Mouse (Mus musculus) neutrophil, adult 5-6 weeks (primary cell): Measurements from ENCODE around the gene Ccdc83. TPM values are rescaled to one million over a fixed set of nuclear protein-coding genes. Genes with fewer than 3 reads are reported as not detected.
"Not testable (repeated sequence)": the region's sequence is repeated elsewhere in the genome, so short reads cannot be mapped to it uniquely, and the experiment has no call there.

Experiments used
- ATAC-seq: fragments of 151-379, 151-347 bp; 2 replicates; pipeline ENCODE4 v1.8.0; 2017; ENCODE audit warnings: mild to moderate bottlenecking, moderate TSS enrichment; ENCODE audit not compliant: insufficient number of reproducible peaks, poor library complexity, low FRiP score, severe bottlenecking; ENCODE audit errors: extremely low read depth
- total RNA-seq: library from RNA; stranded (forward); fragments of 200-1000 nt; gene quantifications from 2 replicates; pipeline ENCODE4 v1.2.3, GENCODE M21; 2017

Ccdc83 gene
- total RNA-seq, 1 experiment from 2014 or later: not detected

GRCm38 (mm10) chr7:90274561-90275100 is 9.1 kb upstream of the Ccdc83 start:
- ATAC-seq: no peak

DNA sequence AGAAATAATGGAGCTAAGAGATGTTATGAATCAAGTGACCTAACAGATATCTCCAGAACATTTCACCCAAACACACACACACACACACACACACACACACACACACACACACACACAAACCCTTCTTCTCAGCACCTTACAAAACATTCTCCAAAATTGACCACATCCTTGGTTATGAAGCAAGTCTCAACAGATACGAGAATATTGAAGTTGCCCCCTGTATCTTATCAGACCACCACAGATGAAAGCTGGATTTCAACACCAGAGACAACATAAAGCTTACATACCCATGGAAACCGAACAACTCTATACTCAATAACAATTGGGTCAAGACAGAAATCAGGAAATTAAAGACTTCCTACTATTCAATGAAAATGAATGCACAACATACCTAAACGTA is 4.6 kb upstream of the Ccdc83 start:
- no peak for ATAC-seq

- no peak for ATAC-seq
Measured at GRCm38 (mm10) chr7:90261902-90262599, 3.5 kb downstream of the Ccdc83 start.

GRCm38 (mm10) chr7:90259899-90260298 is 5.7 kb downstream of the Ccdc83 start:
- ATAC-seq: no peak

GRCm38 (mm10) chr7:90258701-90259100 is 6.9 kb downstream of the Ccdc83 start:
- ATAC-seq: no peak

DNA sequence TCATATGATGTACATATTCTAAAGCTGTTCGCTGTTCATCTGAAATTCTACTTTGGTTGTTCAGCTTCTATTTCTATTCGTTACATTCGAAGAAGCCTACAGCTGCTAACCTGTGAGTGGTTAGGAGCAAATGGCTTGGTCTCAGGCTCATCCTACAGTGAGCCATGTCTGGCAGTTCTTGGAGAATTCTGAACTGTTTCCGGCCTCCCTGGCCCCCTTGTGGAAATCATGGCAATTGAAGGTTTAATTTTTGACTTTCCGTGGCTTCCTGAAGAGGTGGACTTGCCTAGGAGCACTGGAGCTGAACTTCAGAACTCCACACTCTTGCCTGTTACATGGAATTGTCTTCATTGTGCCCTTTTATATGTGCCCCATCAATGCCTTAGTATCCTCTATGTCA is 12.6 kb downstream of the Ccdc83 start:
- ATAC-seq: no peak

DNA sequence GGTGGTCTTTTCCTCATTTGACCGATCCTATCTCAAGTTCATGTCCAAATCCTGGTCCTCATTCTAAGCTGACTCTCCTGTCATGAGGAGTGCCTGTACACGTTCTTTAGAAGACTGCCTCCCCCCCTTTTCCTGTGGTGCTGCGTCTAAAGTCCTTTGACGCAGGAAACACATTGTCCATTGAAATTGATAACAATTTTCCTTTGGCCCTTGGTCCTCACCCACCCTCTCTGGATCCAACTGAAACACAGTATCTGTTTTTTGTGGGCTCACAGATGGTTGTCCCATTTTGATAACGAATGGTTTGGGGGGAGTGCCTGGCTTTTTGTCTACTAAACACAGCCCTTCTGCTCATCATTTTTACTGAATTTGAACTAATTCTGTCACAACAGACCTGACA is 21.9 kb downstream of the Ccdc83 start:
- no peak for ATAC-seq

DNA sequence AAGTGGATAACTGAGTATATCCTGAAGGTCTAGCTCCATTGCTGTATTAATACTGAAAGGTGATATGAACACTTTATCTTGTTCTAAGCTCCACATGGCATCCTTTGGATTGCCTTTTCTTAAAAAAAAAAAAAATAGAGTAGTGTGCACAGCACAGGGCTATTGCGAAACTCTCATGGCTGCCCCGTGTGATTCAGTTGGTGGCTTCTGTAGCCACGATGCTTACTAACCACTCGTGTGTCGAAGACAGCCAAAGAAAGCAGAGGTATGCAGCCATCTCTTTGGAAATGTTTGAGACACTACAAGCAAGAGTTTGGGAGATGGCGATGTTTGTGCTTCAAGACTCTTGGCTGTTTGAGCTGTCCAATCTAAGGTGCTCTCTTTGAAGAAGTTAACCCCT is 22.4 kb downstream of the Ccdc83 start:
- ATAC-seq: no peak

DNA sequence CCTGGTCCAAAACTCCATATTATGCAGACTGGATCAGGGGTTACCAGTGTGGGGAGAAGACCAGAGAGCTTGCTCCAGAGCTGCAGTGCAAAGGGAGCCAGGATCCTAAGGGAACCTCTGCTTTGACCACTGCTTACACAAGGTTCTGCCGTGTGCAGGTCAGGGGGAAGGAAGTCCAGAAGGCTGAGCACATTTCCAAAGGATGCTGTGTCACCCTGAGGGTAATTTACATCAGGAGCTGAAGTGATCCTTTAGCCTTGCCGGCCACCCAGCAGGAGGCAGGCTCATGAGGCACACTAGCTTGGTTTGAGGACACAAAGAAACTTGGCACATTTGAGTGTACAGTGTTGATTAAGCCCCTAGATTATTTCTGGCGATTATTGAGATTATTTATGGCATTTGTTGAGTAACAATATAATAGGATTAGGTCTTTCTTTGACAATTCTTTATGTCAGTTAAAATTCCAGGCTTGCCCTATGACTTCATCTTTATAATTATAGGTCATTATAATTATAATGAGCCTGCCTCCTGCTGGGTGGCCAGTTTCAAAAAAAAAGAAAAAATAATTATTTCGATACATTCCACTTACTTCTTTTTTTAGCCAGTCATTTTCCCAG is 29.2 kb downstream of the Ccdc83 start:
- ATAC-seq: no peak

GRCm38 (mm10) chr7:90233921-90234320 is 31.7 kb downstream of the Ccdc83 start:
- no peak for ATAC-seq

DNA sequence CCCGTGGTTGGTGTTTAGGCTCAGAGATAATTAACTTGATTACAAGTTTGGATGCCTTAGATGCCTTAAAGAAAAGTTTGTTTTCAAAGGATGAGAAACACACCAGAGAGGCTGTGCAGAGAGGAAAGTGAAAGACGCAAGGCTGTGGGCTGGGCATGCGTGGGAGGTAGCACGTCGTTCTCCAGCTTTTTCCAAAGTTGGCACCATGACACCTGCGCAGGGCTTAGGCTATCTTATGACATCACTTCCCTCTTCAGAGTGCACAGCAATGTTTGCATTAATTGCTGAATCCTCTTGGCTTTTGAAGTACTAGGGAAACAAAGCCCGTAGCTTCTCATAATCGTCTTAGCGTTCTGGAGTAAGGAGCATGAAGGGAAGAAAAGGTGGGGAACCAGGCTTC is 34.1 kb downstream of the Ccdc83 start:
- no peak for ATAC-seq

DNA sequence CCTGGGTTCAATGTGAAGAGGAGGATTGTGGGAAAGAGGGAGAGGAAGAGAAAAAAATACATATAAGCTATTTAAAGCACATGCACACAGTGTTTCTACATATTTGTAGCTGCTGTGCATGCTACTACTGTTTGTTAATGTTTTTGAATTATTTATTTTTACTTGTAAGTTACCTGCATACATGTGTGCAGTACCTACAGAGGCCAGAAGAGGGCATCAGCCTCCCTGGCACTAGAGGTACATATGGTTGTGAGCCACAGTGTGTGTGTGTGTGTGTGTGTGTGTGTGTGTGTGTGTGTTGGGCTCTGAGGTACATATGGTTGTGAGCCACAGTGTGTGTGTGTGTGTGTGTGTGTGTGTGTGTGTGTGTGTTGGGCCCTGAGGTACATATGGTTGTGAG is 36.7 kb downstream of the Ccdc83 start:
- not testable (repeated sequence) for ATAC-seq

- ATAC-seq: no peak
Measured at GRCm38 (mm10) chr7:90228075-90228474, 37.5 kb downstream of the Ccdc83 start.

DNA sequence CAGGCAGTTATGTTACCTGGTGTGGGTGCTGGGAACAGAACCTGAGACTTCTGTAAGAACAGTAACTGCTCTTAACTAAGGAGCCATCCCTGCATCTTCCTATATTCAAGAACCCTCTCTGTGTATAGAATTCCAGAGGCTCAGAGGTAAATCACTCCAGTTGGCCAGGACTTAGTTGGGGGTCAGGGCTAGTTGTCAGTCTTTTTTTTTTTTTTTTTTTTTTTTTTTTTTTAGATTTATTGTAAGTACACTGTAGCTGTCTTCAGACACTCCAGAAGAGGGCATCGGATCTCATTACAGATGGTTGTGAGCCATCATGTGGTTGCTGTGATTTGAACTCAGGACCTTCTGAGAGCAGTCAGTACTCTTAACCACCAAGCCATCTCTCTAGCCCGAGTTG is 44.1 kb downstream of the Ccdc83 start:
- ATAC-seq: no peak

DNA sequence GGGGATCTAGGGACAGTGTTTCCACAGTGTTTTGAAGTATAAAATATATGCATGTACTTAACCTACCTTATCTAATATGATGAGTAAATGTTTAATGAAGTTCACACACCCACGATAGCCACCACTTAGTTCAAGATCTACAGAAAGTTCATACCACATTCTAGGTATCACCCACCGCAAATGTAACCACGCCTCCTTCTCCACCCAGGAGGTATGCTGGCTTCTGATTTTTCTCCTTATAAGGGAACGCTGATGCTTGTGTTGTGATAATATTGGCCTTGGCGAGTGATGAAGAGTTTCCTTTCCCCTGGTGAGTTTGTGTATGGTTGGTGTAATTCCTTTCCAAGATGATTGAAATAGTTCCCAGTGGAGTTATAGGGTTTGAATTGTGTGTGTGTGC is 47.5 kb downstream of the Ccdc83 start:
- ATAC-seq: no peak

GRCm38 (mm10) chr7:90216511-90216910 is 49.1 kb downstream of the Ccdc83 start:
- ATAC-seq: no peak

- ATAC-seq: no peak
Measured at GRCm38 (mm10) chr7:90210947-90211346, 54.6 kb downstream of the Ccdc83 start.

DNA sequence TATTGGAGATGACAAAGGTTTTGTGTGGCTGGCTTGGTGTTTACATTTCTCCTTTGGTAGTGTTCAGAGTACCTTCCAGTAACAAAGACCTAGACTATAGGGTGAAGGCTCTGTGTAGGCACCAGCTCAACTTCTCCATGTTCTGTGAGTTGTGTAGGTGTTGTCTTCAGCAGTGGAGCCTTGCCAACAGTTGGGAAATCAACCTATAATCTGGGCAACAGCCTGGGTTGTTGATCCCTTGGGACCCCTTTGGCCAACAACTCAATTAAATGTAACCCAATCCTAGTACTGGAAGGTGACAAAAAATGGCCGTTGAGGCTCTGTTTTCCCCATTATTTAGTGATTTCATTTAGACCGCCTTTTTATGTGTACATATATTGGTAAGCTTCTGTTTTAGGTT is 55.5 kb downstream of the Ccdc83 start:
- no peak for ATAC-seq

GRCm38 (mm10) chr7:90203914-90204313 is 61.7 kb downstream of the Ccdc83 start:
- ATAC-seq: no peak

- no peak for ATAC-seq
Measured at GRCm38 (mm10) chr7:90201877-90202465, 63.6 kb downstream of the Ccdc83 start.
